ENCODE assay signal across 8 mouse cellular contexts in genomic region chr4:128655446-128655845, GRCm38 (mm10). TPM values are rescaled to one million over a fixed set of nuclear protein-coding genes. Genes with fewer than 3 reads are reported as not detected.
DNase-seq lines count a peak whose midpoint lies in the region; ATAC-seq and TF ChIP-seq lines count a peak whose summit lies in the region.

No protein-coding gene starts in this region.

- no peaks in the 10 kb centered on the region for H3K36me3 ChIP-seq in heart, embryonic 10.5 days
- no peaks in the 10 kb centered on the region for H3K36me3 ChIP-seq in E14TG2a.4 (ENCODE audit: insufficient read depth, low read length)
- H3K36me3 ChIP-seq in heart, postnatal 0 days (replicated peaks; ENCODE audit: control insufficient read depth, insufficient read depth, low read length): no peaks in the 10 kb centered on the region

- H3K4me1 ChIP-seq in heart, embryonic 10.5 days: peaks cover 38% of the 10 kb centered on the region
- peaks cover 40% of the 10 kb centered on the region for H3K4me1 ChIP-seq in E14TG2a.4 (replicated peaks; ENCODE audit: low read depth, low read length)
- H3K4me1 ChIP-seq in heart, postnatal 0 days (ENCODE audit: control insufficient read depth, insufficient read depth): no peaks in the 10 kb centered on the region

- no peaks in the 10 kb centered on the region for H3K9me3 ChIP-seq in heart, embryonic 10.5 days
- H3K9me3 ChIP-seq in E14TG2a.4 (ENCODE audit: low read length): no peaks in the 10 kb centered on the region
- H3K9me3 ChIP-seq in heart, postnatal 0 days (replicated peaks; ENCODE audit: control insufficient read depth, low read length): no peaks in the 10 kb centered on the region

- peak overlapping the region; percentile 88 for H3K4me2 ChIP-seq in heart, postnatal 0 days (ENCODE audit: low read depth, low read length)

- no peak for DNase-seq in heart, embryonic 10.5 days (ENCODE audit: low spot score)
- no peak for DNase-seq in heart, postnatal 36 days
- no peak for DNase-seq in heart, postnatal 0 days (ENCODE audit: low spot score)
- DNase-seq in adrenal gland, adult (ENCODE audit: inconsistent age in 2 of 2, low spot score in 1 of 2): no peak
- no peak for DNase-seq in ovary, adult 18-20 months (ENCODE audit: low spot score)

- ATAC-seq in heart, postnatal 0 days (ENCODE audit: insufficient read depth, low read depth): no peak
- ATAC-seq in megakaryocyte, adult 5-6 weeks (ENCODE audit: poor library complexity, severe bottlenecking): peak; percentile 20
- no peak for ATAC-seq in activated CD4-positive, CD25-positive, alpha-beta regulatory T cell, adult 4 months

- 14% methylated on average over 12 of the region's 12 CpGs for WGBS in heart, embryonic 10.5 days
- 10% methylated on average over 12 of the region's 12 CpGs for WGBS in heart, postnatal 0 days

- H3K27ac ChIP-seq in heart, embryonic 10.5 days: peak overlapping the region; percentile 81; the same call in 1 of the 2 replicates
- H3K27ac ChIP-seq in heart, postnatal 0 days (ENCODE audit: low read depth): no peak overlapping the region

- H3K4me3 ChIP-seq in heart, embryonic 10.5 days: peak overlapping the region; percentile 78
- peak overlapping the region; percentile 86 for H3K4me3 ChIP-seq in E14TG2a.4 (replicated peaks; ENCODE audit: low read length)
- H3K4me3 ChIP-seq in heart, postnatal 0 days (ENCODE audit: low read depth, low read length): peak overlapping the region; percentile 64

- intact Hi-C loops in heart, postnatal 36 days (cut with DNase I): no loop called here

- H3K27me3 ChIP-seq in heart, embryonic 10.5 days (ENCODE audit: insufficient read depth, poor library complexity, severe bottlenecking): peaks cover 22% of the 10 kb centered on the region
- peaks cover 32% of the 10 kb centered on the region for H3K27me3 ChIP-seq in E14TG2a.4 (ENCODE audit: insufficient read depth, low read length)
- peaks cover 11% of the 10 kb centered on the region; the same call in 1 of the 2 replicates for H3K27me3 ChIP-seq in heart, postnatal 0 days (ENCODE audit: control insufficient read depth, insufficient read depth, low read length)

- peak overlapping the region; percentile 52; the same call in 1 of the 2 replicates for H3K9ac ChIP-seq in heart, postnatal 0 days (replicated peaks; ENCODE audit: low read depth, low read length)

- TF ChIP-seq EP300 in heart, postnatal 0 days (IDR thresholded peaks at IDR 0.05; ENCODE audit: low read depth): no peak

- TF ChIP-seq CTCF in E14TG2a.4 (conservative IDR thresholded peaks at IDR 0.05; ENCODE audit: low read length): no peak
- TF ChIP-seq CTCF in heart, postnatal 0 days (IDR thresholded peaks at IDR 0.05; ENCODE audit: low read depth): no peak

RNA-seq across cellular contexts. Expression of gene Phc2, which starts 0.9 kb away (rescaled TPM):
- polyA plus RNA-seq in heart, embryonic 10.5 days (2016; fragmentation: Nextera tagmentation; extraction: Ambion mirVana): 24.5 and 35.2 TPM in 2 replicates
- 10 to 100 TPM; 32.2 to 45.7 TPM for total RNA-seq in heart, postnatal 36 days (2021)
- 47.7 and 51.6 TPM in 2 replicates for total RNA-seq in heart, postnatal 0 days (2014; rRNA removed; ENCODE audit: low replicate concordance)
- 17.5 and 22.0 TPM in 2 replicates for polyA plus RNA-seq in heart, postnatal 0 days (2015; fragmentation: Nextera tagmentation; extraction: Ambion mirVana)
- total RNA-seq in megakaryocyte, adult 5-6 weeks (2015): 34.1 and 34.5 TPM in 2 replicates
- total RNA-seq in megakaryocyte, adult 5-6 weeks (2017): 17.0 and 18.8 TPM in 2 replicates
- polyA plus RNA-seq in activated CD4-positive, CD25-positive, alpha-beta regulatory T cell, adult 4 months (2017; shearing (Covaris generic)): 10 to 100 TPM; 12.2 to 14.2 TPM

RNA-seq across cellular contexts. Expression of gene Tlr12, which starts 37.0 kb away (rescaled TPM):
- 0.30 and 0.57 TPM in 2 replicates for polyA plus RNA-seq in heart, embryonic 10.5 days (2016; fragmentation: Nextera tagmentation; extraction: Ambion mirVana)
- total RNA-seq in heart, postnatal 36 days (2021): under 1 TPM; 0.11 to 0.56 TPM
- total RNA-seq in heart, postnatal 0 days (2014; rRNA removed; ENCODE audit: low replicate concordance): 0.73 TPM in 1 of 2 replicates, not detected in the other
- 0.14 and 0.23 TPM in 2 replicates for polyA plus RNA-seq in heart, postnatal 0 days (2015; fragmentation: Nextera tagmentation; extraction: Ambion mirVana)
- 0.52 and 1.2 TPM in 2 replicates for total RNA-seq in megakaryocyte, adult 5-6 weeks (2015)
- 0.55 and 0.85 TPM in 2 replicates for total RNA-seq in megakaryocyte, adult 5-6 weeks (2017)
- polyA plus RNA-seq in activated CD4-positive, CD25-positive, alpha-beta regulatory T cell, adult 4 months (2017; shearing (Covaris generic)): 1 to 10 TPM in 1 of 2 experiments, under 1 TPM in 1; 0.45 to 1.3 TPM

RNA-seq across cellular contexts. Expression of gene Zscan20, which starts 45.5 kb away (rescaled TPM):
- 5.0 and 5.1 TPM in 2 replicates for polyA plus RNA-seq in heart, embryonic 10.5 days (2016; fragmentation: Nextera tagmentation; extraction: Ambion mirVana)
- total RNA-seq in heart, postnatal 36 days (2021): 1 to 10 TPM; 4.0 to 5.6 TPM
- total RNA-seq in heart, postnatal 0 days (2014; rRNA removed; ENCODE audit: low replicate concordance): 1.7 and 27.0 TPM in 2 replicates
- 0.86 and 2.1 TPM in 2 replicates for polyA plus RNA-seq in heart, postnatal 0 days (2015; fragmentation: Nextera tagmentation; extraction: Ambion mirVana)
- total RNA-seq in megakaryocyte, adult 5-6 weeks (2015): 1.5 and 3.0 TPM in 2 replicates
- total RNA-seq in megakaryocyte, adult 5-6 weeks (2017): 2.9 and 3.3 TPM in 2 replicates
- 1 to 10 TPM; 1.4 to 4.3 TPM for polyA plus RNA-seq in activated CD4-positive, CD25-positive, alpha-beta regulatory T cell, adult 4 months (2017; shearing (Covaris generic))
